Mouse (Mus musculus): ENCODE results near the gene Cnbp. TPM values are rescaled to one million over a fixed set of nuclear protein-coding genes. Genes with fewer than 3 reads are reported as not detected.

The Cnbp gene
- total and polyA plus RNA-seq, 3 experiments, result 201 to 879 (median 652) TPM

DNA sequence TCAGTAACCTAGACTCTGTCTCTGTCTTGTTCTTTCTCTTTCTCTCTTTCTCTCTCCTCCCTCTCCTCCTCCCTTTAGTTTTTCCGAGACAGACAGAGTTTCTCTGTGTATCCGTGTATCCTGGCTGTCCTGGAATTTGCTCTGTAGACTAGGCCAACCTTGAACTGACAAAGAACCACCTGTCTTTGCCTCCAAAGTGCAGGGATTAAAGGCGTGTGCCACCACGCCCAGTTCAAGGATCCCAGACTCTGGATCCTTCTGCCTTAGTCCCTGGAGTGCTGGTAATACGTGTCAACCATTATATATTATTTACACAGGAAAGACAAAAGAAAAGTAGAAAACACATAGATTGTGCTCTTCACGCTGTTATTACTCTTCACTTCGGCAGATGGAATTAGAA lies 20.3 kb upstream of the Cnbp start:
- Histone ChIP-seq H3K79me2 (ENCODE audit: control insufficient read depth, insufficient read depth, low read length, poor library complexity) (no peaks in the 10 kb centered on the region), H3K9ac (ENCODE audit: control insufficient read depth, low read depth, low read length, poor library complexity, severe bottlenecking) (no peak overlapping the region), H3K27ac (ENCODE audit: control insufficient read depth, low read depth, low read length) (no peak overlapping the region), H3K4me1 (ENCODE audit: control insufficient read depth in 1 of 2, insufficient read depth in 2 of 2, low read length in 2 of 2) (peaks cover 12 to 25% of the 10 kb centered on the region in 2 experiments), H3K4me3 (ENCODE audit: control insufficient read depth in 1 of 2, insufficient read depth in 1 of 2, low read depth in 2 of 2, low read length in 2 of 2) (no peak overlapping the region), H3K9me3 (replicated peaks; ENCODE audit: insufficient read depth, low read length) (no peaks in the 10 kb centered on the region), H3K27me3 (ENCODE audit: control insufficient read depth in 1 of 2, insufficient read depth in 2 of 2, low read length in 2 of 2) (no peaks in the 10 kb centered on the region; a peak in 1 of 4 replicates), H3K36me3 (ENCODE audit: control insufficient read depth in 1 of 2, insufficient read depth in 2 of 2, low read length in 2 of 2) (peaks cover 0 to 27% of the 10 kb centered on the region in 2 experiments; a peak in 2 of 4 replicates)
- DNase-seq (ENCODE audit: low read depth, low spot score), result no peak
- TF ChIP-seq POLR2AphosphoS5 (IDR thresholded peaks at IDR 0.05; ENCODE audit: borderline replicate concordance, low read depth, low read length) (no peak), SIN3A (IDR thresholded peaks at IDR 0.05; ENCODE audit: low read length) (no peak), KAT2A (conservative IDR thresholded peaks at IDR 0.05; ENCODE audit: low read depth, low read length) (no peak), MYB (IDR thresholded peaks at IDR 0.05; ENCODE audit: low read depth, low read length) (no peak), SMC3 (IDR thresholded peaks at IDR 0.05; ENCODE audit: low read depth, low read length) (no peak), CHD1 (IDR thresholded peaks at IDR 0.05; ENCODE audit: low read depth, low read length) (no peak), UBTF (IDR thresholded peaks at IDR 0.05; ENCODE audit: borderline replicate concordance, insufficient read depth, low read depth, low read length) (no peak), USF2 (IDR thresholded peaks at IDR 0.05; ENCODE audit: borderline replicate concordance in 1 of 2, insufficient read depth in 1 of 2, low read depth in 1 of 2, low read length in 2 of 2) (no peak), POLR2AphosphoS2 (IDR thresholded peaks at IDR 0.05; ENCODE audit: low read length) (no peak), MAX (IDR thresholded peaks at IDR 0.05; ENCODE audit: low read length) (no peak), EP300 (IDR thresholded peaks at IDR 0.05; ENCODE audit: low read depth in 1 of 2, low read length in 2 of 2) (no peak), ZMIZ1 (IDR thresholded peaks at IDR 0.05; ENCODE audit: low read depth, low read length) (no peak), USF1 (IDR thresholded peaks at IDR 0.05; ENCODE audit: low read depth, low read length) (no peak), MAZ (IDR thresholded peaks at IDR 0.05; ENCODE audit: low read depth, low read length) (no peak)

GRCm38 (mm10) chr6:87870440-87870839 lies 19.5 kb upstream of the Cnbp start:
- no peak overlapping the region for H3K27ac ChIP-seq (ENCODE audit: control insufficient read depth, low read depth, low read length)
- TF ChIP-seq CTCF (IDR thresholded peaks at IDR 0.05 in 2 of 3, conservative IDR thresholded peaks at IDR 0.05 in 1 of 3; ENCODE audit: control insufficient read depth in 1 of 3, insufficient read depth in 1 of 3, low read depth in 2 of 3, low read length in 3 of 3, poor library complexity in 1 of 3, severe bottlenecking in 1 of 3) (no peak), ZMIZ1 (IDR thresholded peaks at IDR 0.05; ENCODE audit: low read depth, low read length) (no peak), ZC3H11A (IDR thresholded peaks at IDR 0.05; ENCODE audit: low read depth, low read length) (no peak), SMC3 (IDR thresholded peaks at IDR 0.05; ENCODE audit: low read depth, low read length) (no peak), UBTF (IDR thresholded peaks at IDR 0.05; ENCODE audit: borderline replicate concordance, insufficient read depth, low read depth, low read length) (no peak), RAD21 (IDR thresholded peaks at IDR 0.05; ENCODE audit: low read depth, low read length) (no peak), ELF1 (IDR thresholded peaks at IDR 0.05; ENCODE audit: low read depth, low read length) (no peak), ZNF384 (IDR thresholded peaks at IDR 0.05; ENCODE audit: low read depth, low read length) (0 out of 2 replicates have a peak, but pooled peaks have one; percentile 7), MYB (IDR thresholded peaks at IDR 0.05; ENCODE audit: low read depth, low read length) (no peak)
- no peaks in the 10 kb centered on the region; a peak in 1 of 4 replicates for H3K27me3 ChIP-seq (ENCODE audit: control insufficient read depth in 1 of 2, insufficient read depth in 2 of 2, low read length in 2 of 2)
- H3K4me3 ChIP-seq (ENCODE audit: control insufficient read depth in 1 of 2, insufficient read depth in 1 of 2, low read depth in 2 of 2, low read length in 2 of 2), result no peak overlapping the region
- no peak overlapping the region for H3K9ac ChIP-seq (ENCODE audit: control insufficient read depth, low read depth, low read length, poor library complexity, severe bottlenecking)
- H3K36me3 ChIP-seq (ENCODE audit: control insufficient read depth in 1 of 2, insufficient read depth in 2 of 2, low read length in 2 of 2), result peaks cover 0 to 27% of the 10 kb centered on the region in 2 experiments; a peak in 2 of 4 replicates
- no peaks in the 10 kb centered on the region for H3K9me3 ChIP-seq (replicated peaks; ENCODE audit: insufficient read depth, low read length)
- H3K4me1 ChIP-seq (ENCODE audit: control insufficient read depth in 1 of 2, insufficient read depth in 2 of 2, low read length in 2 of 2), result peaks cover 12 to 25% of the 10 kb centered on the region in 2 experiments
- no peak for DNase-seq (ENCODE audit: low read depth, low spot score)
- no peaks in the 10 kb centered on the region for H3K79me2 ChIP-seq (ENCODE audit: control insufficient read depth, insufficient read depth, low read length, poor library complexity)

Measured in MEL (cell line).